Mouse (Mus musculus): Measurements from ENCODE around the gene Snrnp27.

Snrnp27 gene

GRCm38 (mm10) chr6:86665076-86665475 is 19.2 kb downstream of the Snrnp27 start:
- no peak for DNase-seq (ENCODE audit: extremely low read depth, low read depth)

DNA sequence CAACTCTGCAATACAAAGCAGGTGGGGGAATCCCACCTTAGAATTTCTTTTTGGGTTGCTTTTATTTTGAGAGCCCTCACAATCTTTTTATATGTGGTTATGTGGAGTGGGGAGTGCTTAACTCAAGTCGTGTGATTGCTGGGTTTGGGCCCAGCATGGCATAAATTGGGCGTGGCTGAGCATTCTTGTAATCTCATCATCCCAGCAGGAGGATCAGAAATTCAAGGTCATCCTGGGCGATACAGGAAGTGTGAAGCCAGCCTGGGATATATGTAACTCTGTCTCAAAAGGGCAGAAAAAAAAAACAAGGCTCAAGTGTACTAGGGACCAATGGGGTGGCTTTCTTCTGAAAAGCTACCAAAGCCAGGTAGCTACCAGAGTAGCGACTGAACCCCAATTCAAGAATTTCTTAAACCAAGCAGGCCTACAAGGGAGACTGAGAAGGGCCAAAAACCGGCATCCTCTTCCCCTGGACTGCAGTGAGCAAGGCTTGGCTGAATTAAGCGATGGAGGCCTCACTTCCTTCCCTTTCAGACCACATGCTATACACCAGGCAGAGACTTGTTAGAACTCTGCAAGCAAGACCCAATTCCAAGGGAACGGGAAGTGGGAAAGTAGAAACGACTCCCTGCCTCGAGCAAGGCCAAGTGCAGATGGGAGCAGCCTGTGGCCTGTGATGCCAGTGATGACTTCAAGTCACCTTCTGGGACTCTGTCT is 24.0 kb downstream of the Snrnp27 start:
- no peak for DNase-seq (ENCODE audit: extremely low read depth, low read depth)

DNA sequence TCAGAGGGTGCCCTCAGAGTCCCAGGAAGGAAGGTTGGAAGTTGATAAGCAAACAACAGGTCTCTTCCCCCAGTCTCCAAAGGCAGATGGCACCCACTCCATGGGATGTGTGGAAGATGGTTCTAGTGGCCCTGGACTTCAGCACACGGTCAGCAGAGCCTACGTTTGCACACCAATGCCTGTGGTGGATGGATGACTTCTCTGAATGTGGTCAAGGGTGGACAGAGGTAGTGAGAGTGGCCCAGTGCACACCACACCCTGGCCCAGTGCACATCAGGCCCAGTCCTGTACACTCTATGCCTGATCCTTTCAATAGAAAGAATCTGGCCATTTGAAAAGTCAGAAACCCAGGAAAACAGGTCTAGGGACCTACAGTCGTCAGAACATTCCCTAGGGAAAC is 25.8 kb downstream of the Snrnp27 start:
- DNase-seq (ENCODE audit: extremely low read depth, low read depth), result no peak

DNA sequence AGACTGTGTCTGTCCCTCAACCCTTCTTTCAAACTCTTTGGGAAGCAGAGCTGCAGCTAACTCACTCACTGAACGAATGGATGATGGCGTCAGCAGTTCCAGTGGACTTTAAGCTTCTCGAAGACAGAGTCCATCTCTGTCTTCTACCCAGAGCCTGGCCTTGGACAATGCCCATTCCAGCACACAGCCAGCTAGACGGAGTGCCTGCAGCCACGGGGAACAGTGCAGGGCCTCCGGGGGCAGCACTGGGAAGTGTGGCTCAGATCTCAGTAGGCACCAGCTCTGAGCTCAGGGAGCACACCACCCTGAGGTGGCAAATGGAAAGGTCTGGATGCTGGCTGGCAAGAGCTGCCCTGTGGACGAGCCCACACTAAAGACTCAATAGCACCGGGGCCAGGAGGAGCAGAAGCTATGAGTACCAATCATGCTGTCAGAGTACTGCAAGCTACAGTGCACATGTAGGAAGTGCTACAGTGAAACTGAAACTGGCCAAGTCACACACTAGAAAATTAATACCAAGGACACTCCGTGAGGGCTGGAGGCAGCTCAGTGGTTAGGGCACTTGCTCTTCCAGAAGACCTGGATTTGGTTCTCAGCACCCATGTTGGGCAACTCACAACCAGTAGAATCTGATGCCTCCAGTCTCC is 29.9 kb downstream of the Snrnp27 start:
- DNase-seq (ENCODE audit: extremely low read depth, low read depth), result no peak

DNA sequence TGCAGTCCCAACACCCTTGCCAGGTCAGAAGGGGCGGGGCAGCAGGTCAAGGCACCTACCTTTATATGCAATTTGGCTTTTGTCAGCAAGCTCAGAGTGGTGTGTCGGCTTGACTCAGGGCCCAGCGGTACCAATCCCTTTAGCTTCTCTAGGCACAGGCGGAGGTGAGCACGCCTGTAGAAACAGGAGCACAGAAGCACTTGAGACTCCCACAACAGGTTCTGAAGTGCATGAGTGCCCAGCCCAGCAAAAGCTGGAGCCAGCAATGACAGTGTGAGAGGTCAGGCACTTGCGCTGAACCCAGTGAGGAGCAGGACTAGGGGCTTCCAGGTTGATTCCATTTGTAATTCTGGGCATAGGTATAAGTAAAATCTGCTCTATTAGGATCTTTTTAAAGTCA is 31.3 kb downstream of the Snrnp27 start:
- DNase-seq (ENCODE audit: extremely low read depth, low read depth), result no peak

DNA sequence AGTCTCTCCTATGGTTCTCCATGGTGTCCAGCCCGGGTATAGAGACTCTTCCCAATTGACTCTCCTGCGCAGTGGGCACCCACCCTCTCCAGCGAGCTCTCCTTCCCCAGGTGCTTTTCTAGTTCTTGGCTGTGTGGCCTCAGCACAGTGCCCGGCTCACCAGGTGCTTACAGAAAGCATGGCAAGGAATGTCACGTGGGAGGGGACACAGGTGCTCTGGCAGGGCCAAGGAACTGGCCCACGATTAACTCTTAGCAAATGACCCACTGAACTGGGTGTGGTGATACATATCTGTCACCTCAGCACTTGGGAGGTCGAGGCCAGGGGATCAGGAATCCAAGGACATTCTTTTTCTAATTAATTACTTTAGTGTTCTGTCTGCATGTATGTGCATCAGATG is 38.2 kb downstream of the Snrnp27 start:
- DNase-seq (ENCODE audit: extremely low read depth, low read depth), result no peak

DNA sequence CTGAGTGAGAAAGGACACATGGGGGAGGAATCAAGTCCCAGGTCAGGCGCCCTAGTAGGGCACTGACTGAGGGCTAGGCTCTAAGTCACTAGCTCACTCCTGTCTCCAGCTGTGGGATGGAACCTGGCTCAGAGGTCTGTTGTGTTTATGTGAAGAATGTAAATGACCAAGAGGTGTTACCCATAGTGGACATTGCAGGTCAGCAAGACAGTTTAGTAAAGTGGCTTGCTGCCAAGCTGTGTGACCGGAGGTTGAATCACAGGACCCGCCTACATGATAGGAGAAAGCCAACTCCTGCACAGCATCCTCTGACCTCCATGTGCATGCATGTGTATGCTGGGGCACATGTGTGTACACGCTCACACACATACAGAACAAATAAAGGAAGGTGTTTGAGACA is 38.8 kb downstream of the Snrnp27 start:
- no peak for DNase-seq (ENCODE audit: extremely low read depth, low read depth)

DNA sequence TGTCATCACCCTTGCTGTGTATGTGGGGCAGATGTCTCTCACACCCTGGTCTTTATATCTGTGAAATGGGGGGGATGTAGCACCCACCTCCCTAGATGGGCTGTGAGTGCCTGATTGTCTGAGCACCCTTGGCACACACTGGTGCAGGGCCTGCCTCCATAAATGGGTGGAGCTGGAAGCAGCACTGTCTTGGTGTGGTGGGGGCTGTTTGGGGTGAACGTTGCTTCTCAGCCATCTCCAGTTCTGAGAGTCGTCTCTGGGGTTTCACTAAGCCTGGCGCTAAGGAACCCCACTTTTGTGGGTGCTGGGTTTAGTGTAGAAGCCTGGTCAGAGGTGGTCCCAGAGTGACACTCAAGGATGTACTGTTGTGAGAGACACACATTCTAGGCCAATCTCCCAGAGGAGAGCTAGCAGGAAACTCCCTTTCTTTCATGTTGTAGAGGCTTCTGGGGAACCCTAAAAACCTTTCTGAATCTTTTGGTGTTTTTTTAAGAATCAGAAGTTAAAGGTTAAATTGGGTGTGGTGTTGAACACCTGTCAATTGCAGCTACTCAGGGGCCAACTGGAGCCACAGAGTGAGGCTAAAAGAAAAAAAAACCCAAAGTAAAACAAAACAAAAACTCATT is 39.4 kb downstream of the Snrnp27 start:
- DNase-seq (ENCODE audit: extremely low read depth, low read depth), result no peak

- no peak for DNase-seq (ENCODE audit: extremely low read depth, low read depth)
These were observed 42.6 kb downstream of the Snrnp27 start for GRCm38 (mm10) chr6:86641716-86642115.

GRCm38 (mm10) chr6:86640776-86641175 is 43.5 kb downstream of the Snrnp27 start:
- DNase-seq (ENCODE audit: extremely low read depth, low read depth), result no peak

DNA sequence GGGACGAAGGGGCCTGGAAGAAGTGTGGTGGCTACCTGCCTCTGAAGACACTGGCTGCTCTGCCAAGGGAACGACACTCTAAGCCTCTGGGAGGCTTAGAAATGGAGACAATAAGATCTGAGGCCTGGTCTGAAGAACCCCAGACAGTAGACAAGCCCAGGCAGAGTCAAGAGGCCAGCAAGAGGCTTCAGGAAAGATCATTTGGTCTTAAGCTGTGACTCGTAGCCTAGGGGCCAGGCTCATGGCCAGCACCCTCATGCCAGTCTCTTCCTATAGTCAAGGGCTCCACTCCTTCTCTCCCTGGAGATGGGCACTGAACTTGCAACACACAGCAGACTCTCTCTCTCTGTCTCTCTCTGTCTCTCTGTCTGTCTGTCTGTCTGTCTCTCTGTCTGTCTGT is 44.2 kb downstream of the Snrnp27 start:
- DNase-seq (ENCODE audit: extremely low read depth, low read depth), result no peak

DNA sequence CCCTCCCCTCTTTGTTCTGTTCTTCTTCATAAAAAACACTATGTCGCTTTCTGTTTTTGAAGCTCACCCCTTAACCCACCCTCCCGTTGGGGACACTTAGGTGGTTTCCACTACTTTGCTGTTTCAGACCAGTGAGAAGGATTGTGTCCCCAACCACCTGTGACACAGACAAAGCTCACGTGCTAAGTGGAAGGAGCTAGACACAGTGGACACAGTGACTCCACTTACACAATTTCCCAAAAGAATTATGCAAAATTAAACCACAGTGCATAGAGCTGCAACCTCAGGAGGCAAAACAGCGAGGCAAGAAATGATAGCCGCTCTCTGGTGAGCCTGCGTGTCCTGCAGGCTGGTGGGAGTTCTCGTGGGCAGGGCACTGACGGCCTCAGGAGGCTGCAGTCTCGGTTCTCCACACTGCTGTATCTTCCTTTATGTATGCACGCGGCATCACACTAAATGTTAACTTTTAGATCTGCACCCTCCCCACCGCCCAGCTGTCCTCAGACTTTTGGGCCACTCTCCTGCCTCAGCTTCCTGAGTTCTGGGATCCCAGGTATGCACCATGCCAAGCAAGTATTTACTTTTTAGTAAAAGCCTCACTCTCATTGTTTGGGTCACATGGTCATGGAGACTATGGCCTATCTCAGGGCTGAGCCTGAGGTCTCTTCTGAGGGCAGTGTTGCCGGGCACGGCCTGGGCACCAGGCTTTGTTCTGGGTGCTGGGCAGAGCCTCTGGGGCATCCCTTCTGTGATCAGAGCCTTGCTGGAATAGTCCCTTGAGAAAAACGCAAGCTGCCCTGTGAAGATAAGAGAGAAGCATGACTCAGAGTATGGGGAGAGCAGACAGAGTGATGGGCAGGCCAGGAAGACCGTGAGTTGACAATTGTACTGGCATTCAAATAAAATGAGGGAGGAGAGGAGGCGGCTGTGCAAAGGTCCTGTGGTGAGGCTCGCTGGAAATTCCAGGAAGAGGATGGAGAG is 44.9 kb downstream of the Snrnp27 start:
- peak; percentile 81 for DNase-seq (ENCODE audit: extremely low read depth, low read depth)

GRCm38 (mm10) chr6:86638434-86638833 is 45.9 kb downstream of the Snrnp27 start:
- no peak for DNase-seq (ENCODE audit: extremely low read depth, low read depth)

DNA sequence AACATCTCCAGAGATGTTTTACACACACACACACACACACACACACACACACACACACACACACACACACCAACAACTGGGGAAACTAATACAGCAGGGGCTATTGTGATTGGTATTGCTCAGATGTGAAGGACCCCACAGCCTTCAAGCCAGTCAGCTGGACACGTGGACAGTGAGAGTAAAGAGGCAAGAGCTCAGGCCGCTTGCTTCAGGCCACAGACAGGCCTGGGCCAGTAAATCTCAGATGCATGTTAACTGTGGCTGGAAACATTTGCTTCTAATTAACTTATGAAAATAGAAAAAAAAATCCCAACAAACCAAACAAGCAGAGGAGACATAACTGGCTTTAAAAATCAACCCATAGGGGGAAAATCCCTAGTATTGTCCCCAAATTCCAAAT is 46.5 kb downstream of the Snrnp27 start:
- DNase-seq (ENCODE audit: extremely low read depth, low read depth), result no peak

DNA sequence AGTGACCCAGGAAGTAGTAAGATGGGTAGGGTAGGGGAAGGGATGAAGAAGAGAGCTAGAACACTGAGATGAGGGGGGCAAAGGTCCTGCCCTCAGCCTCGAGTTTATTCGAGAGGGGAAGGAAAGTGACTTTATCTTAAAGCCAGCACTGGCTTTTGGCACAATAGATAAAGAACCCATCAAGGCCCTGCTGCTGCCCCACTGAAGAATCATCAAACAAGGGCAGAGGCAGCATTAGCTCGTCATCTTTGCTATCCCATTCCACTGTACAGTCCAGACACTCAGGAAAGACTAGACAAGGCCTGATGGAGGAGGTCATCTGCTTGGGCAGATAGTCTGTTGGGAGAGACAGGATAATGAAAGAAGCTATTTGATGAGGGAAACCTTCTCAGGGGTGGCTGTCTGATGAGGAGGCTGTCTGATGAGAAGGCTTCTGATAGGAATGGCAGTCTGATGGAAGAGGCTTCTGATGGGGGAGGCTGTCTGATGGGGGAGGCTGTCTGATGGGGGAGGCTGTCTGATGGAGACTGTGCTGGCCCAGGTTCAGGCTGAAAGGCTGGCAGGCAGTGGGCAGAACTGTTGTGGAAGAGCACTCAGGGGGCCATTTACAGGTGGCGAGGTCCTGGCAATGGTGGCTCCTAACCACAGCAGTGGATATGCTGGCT is 47.0 kb downstream of the Snrnp27 start:
- peak; percentile 36 for DNase-seq (ENCODE audit: extremely low read depth, low read depth)

- no peak for DNase-seq (ENCODE audit: extremely low read depth, low read depth)
These were observed 47.8 kb downstream of the Snrnp27 start for GRCm38 (mm10) chr6:86636495-86636894.

DNA sequence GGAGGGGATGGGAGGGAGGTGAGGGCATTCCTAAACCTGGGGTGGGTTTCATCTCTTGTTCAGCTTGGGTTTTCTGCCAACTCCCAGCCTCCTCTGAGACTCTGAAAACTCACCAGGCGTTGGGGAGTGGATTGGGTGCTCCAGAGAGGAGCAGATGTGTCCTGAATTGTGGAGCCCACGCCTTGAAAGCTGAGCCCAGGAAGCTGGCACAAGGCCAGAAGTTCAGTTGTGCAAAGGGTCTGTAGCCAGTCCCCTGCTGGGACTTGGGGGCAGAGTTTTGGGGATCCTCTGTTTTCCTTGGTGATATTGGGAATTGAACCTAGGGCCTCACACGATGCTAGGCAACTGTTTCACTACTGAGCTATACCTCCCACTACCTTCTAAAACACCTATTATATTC is 54.2 kb downstream of the Snrnp27 start:
- DNase-seq (ENCODE audit: extremely low read depth, low read depth), result no peak

DNA sequence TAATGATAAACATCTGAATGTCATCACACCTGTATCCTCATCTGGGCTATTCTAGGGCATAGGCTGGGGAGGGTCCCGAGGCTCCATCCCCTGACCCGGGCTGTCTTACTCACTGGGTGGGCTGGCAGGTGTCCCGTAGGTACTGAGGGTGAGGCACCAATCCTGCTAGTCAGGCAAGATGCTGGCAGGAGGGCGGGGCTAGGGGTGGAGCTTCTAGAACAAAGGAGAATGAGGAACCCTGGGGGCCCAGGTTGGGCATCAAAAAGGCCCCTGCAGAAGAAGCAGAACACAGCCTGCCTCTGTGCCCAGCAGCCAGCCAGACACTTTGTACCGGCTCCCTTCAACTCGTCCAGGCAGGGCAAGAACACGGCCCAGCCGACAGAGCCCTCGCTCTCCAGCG is 56.4 kb downstream of the Snrnp27 start, which contains the start of gene Asprv1:
Gene Asprv1, plus strand, starts transcription at position 219 of the 400 bp plus-strand sequence.
- DNase-seq (ENCODE audit: extremely low read depth, low read depth), result no peak

All from MEL-GATA-1-ER (cell line).